Mouse (Mus musculus) C3H10T1/2 (cell line): Measurements from ENCODE around the gene Olfr1143. TPM values are rescaled to one million over a fixed set of nuclear protein-coding genes. Genes with fewer than 3 reads are reported as not detected.

Experiments used
- polyA plus RNA-seq, 2 experiments: library from polyadenylated mRNA; unstranded; fragments of >200 nt; fragmentation: generic; extraction: Trizol; gene quantifications; one replicate each; pipeline ENCODE4 v1.2.1; 2012; ENCODE audit warnings: missing spikeins in 2 of 2

Olfr1143 gene
- polyA plus RNA-seq: not detected

GRCm38 (mm10) chr2:87800292-87800691 lies at the start of gene Olfr1143:
Olfr1143 (plus strand) TSS chr2:87800592.

GRCm38 (mm10) chr2:87753891-87754290 lies 46.5 kb upstream of the Olfr1143 start, which contains the start of gene Olfr1141:
Olfr1141 (minus strand) TSS chr2:87753991.

GRCm38 (mm10) chr2:87779183-87779582 lies 21.2 kb upstream of the Olfr1143 start, which contains the start of gene Olfr152:
Olfr152 (plus strand) TSS chr2:87779483.

GRCm38 (mm10) chr2:87809522-87809921 lies 9.1 kb downstream of the Olfr1143 start, which contains the start of gene Olfr1145:
Olfr1145 (plus strand) TSS chr2:87809822.

GRCm38 (mm10) chr2:87830233-87830632 lies 29.8 kb downstream of the Olfr1143 start, which contains the start of gene Olfr1148:
Olfr1148 (plus strand) TSS chr2:87830533.

GRCm38 (mm10) chr2:87843693-87844092 lies 43.3 kb downstream of the Olfr1143 start, which contains the start of gene Olfr1150-ps1:
Olfr1150-ps1 (plus strand) TSS chr2:87843993.

Other genes with a start within 250 kb of the Olfr1143 start
- not detected for gene Olfr1129, start 226.7 kb upstream of the Olfr1143 start, polyA plus RNA-seq
- gene Olfr1130, start 194.4 kb upstream of the Olfr1143 start, polyA plus RNA-seq: not detected
- gene Olfr1131, start 173.5 kb upstream of the Olfr1143 start, polyA plus RNA-seq: not detected
- not detected for gene Olfr1132, start 163.1 kb upstream of the Olfr1143 start, polyA plus RNA-seq
- gene Olfr1133, start 153.2 kb upstream of the Olfr1143 start, polyA plus RNA-seq: not detected
- not detected for gene Olfr1134, start 142.1 kb upstream of the Olfr1143 start, polyA plus RNA-seq
- gene Olfr1135, start 126.9 kb upstream of the Olfr1143 start, polyA plus RNA-seq: not detected
- not detected for gene Olfr1136, start 106.6 kb upstream of the Olfr1143 start, polyA plus RNA-seq
- not detected for gene Olfr1137, start 87.4 kb upstream of the Olfr1143 start, polyA plus RNA-seq
- gene Olfr1138, start 60.6 kb upstream of the Olfr1143 start, polyA plus RNA-seq: not detected
- not detected for gene Olfr1140, start 56.8 kb upstream of the Olfr1143 start, polyA plus RNA-seq
- not detected for gene Olfr1141, start 46.6 kb upstream of the Olfr1143 start, polyA plus RNA-seq
- not detected for gene Olfr152, start 21.1 kb upstream of the Olfr1143 start, polyA plus RNA-seq
- not detected for gene Olfr1145, start 9.2 kb downstream of the Olfr1143 start, polyA plus RNA-seq
- not detected for gene Olfr1148, start 29.9 kb downstream of the Olfr1143 start, polyA plus RNA-seq
- gene Olfr1150-ps1, start 43.4 kb downstream of the Olfr1143 start, polyA plus RNA-seq: not detected
- not detected for gene Olfr1151, start 55.3 kb downstream of the Olfr1143 start, polyA plus RNA-seq
- gene Olfr1152, start 65.9 kb downstream of the Olfr1143 start, polyA plus RNA-seq: not detected
- not detected for gene Olfr1153, start 94.4 kb downstream of the Olfr1143 start, polyA plus RNA-seq
- not detected for gene Olfr1154, start 104.6 kb downstream of the Olfr1143 start, polyA plus RNA-seq
- gene Olfr1155, start 144.5 kb downstream of the Olfr1143 start, polyA plus RNA-seq: not detected
- gene Olfr1156, start 152.5 kb downstream of the Olfr1143 start, polyA plus RNA-seq: not detected
- not detected for gene Olfr1157, start 167.7 kb downstream of the Olfr1143 start, polyA plus RNA-seq
- not detected for gene Olfr74, start 174.1 kb downstream of the Olfr1143 start, polyA plus RNA-seq
- not detected for gene Olfr1158, start 189.5 kb downstream of the Olfr1143 start, polyA plus RNA-seq
- gene Olfr1160, start 207.7 kb downstream of the Olfr1143 start, polyA plus RNA-seq: not detected
- gene Olfr1161, start 222.2 kb downstream of the Olfr1143 start, polyA plus RNA-seq: not detected
- not detected for gene Olfr73, start 237.1 kb downstream of the Olfr1143 start, polyA plus RNA-seq